Mouse (Mus musculus): ENCODE data around the gene Oxsm. TPM values are rescaled to one million over a fixed set of nuclear protein-coding genes. Genes with fewer than 3 reads are reported as not detected.
A peak's percentile ranks its signal among the peaks of the same experiment; 100 is the strongest.

Gene Oxsm
- total RNA-seq, 2 experiments from 2014 or later: 9.3 to 10.1 TPM

- no peak for TF ChIP-seq CTCF (conservative IDR thresholded peaks at IDR 0.05)
- no peak overlapping the region for H3K27ac ChIP-seq
- H3K4me3 ChIP-seq: no peak overlapping the region
- DNase-seq (ENCODE audit: low spot score in 2 of 2): no peak
These were observed 20.2 kb downstream of the Oxsm start for GRCm38 (mm10) chr14:16229395-16229794.

- TF ChIP-seq CTCF (conservative IDR thresholded peaks at IDR 0.05): peak; percentile 81
- no peak for DNase-seq (ENCODE audit: low spot score in 2 of 2)
- Histone ChIP-seq H3K4me3 (no peak overlapping the region), H3K27ac (no peak overlapping the region)
These were observed 30.6 kb downstream of the Oxsm start for GRCm38 (mm10) chr14:16219015-16219414.

- DNase-seq (ENCODE audit: low spot score in 2 of 2): no peak
- no peak for TF ChIP-seq CTCF (conservative IDR thresholded peaks at IDR 0.05)
- Histone ChIP-seq H3K27ac (no peak overlapping the region), H3K4me3 (no peak overlapping the region)
These were observed 41.9 kb downstream of the Oxsm start for GRCm38 (mm10) chr14:16207722-16208121.

- no peak for TF ChIP-seq CTCF (conservative IDR thresholded peaks at IDR 0.05)
- no peak overlapping the region for H3K4me3 ChIP-seq
- no peak overlapping the region for H3K27ac ChIP-seq
- no peak for DNase-seq (ENCODE audit: low spot score in 2 of 2)
These were observed 47.9 kb downstream of the Oxsm start for GRCm38 (mm10) chr14:16201673-16202072.

GRCm38 (mm10) chr14:16200969-16201638 lies 48.5 kb downstream of the Oxsm start:
- DNase-seq (ENCODE audit: low spot score in 2 of 2): peak; percentile 61 to 72
- Histone ChIP-seq H3K27ac (peak overlapping the region; percentile 39; the same call in 1 of the 2 replicates), H3K4me3 (peak overlapping the region; percentile 24)
- no peak for TF ChIP-seq CTCF (conservative IDR thresholded peaks at IDR 0.05)

DNA sequence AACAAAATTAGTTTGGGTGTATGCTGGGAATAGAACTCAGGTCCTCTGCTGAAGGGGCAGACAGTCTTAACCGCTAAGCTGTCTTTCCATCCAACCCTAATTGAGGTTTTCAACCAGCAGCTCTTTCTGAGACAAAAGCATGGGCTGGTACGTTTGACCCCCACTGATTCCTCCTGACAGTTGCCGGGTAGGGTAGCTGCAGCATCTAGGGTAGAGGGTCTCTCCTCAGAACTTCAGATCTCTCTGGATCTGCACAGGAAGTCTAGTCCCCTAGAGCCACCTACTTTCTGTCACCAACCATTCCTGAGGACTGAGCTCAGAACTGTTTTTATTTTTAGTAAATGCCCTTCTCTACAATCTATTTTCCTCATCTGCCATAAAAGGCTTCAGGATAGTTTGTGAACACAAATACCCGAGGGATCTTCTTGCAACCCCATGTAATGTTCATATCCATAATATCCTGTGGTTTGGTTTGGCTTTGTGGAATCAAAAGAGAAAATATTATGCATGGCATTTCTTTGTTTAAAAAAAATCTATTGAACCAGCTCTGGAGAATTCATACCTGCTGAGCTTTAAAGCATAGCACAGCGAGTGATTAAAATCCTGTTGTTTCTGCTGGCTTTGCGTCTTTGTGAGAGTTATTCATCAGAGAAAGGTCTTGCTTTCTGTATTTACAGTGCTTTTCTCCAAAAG lies 49.2 kb downstream of the Oxsm start:
- DNase-seq (ENCODE audit: low spot score in 2 of 2): no peak
- peak overlapping the region; percentile 39; the same call in 1 of the 2 replicates for H3K27ac ChIP-seq
- no peak for TF ChIP-seq CTCF (conservative IDR thresholded peaks at IDR 0.05)
- H3K4me3 ChIP-seq: peak overlapping the region; percentile 24

DNA sequence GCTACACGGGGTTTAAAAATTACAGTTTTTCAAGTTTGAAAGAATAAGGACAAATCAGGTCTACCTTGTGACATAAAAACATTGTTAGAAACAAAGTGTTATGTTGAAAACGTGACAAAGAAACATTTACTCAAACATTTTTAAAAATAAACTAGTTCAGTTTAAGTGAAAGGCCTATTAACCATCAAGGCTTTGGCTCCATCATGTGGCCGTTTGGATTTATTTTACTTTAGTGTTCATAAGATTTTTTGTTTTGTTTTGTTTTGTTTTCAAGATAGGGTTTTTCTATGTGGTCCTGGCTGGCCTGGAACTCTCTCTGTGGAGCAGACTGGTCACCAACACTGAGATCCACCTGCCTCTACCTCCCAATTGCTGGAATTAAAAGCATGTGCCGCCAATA lies 53.1 kb downstream of the Oxsm start:
- TF ChIP-seq CTCF (conservative IDR thresholded peaks at IDR 0.05): peak; percentile 77
- peak in 1 of 2 experiments; percentile 30 for DNase-seq (ENCODE audit: low spot score in 2 of 2)
- H3K4me3 ChIP-seq: no peak overlapping the region
- H3K27ac ChIP-seq: no peak overlapping the region

- DNase-seq (ENCODE audit: low spot score in 2 of 2): no peak
- no peak for TF ChIP-seq CTCF (conservative IDR thresholded peaks at IDR 0.05)
- H3K27ac ChIP-seq: no peak overlapping the region
- no peak overlapping the region for H3K4me3 ChIP-seq
These were observed 54.1 kb downstream of the Oxsm start for GRCm38 (mm10) chr14:16195486-16195885.

GRCm38 (mm10) chr14:16194125-16194524 lies 55.5 kb downstream of the Oxsm start:
- Histone ChIP-seq H3K27ac (no peak overlapping the region), H3K4me3 (no peak overlapping the region)
- TF ChIP-seq CTCF (conservative IDR thresholded peaks at IDR 0.05): no peak
- DNase-seq (ENCODE audit: low spot score in 2 of 2): no peak

GRCm38 (mm10) chr14:16189142-16189541 lies 60.5 kb downstream of the Oxsm start:
- H3K4me3 ChIP-seq: no peak overlapping the region
- TF ChIP-seq CTCF (conservative IDR thresholded peaks at IDR 0.05): no peak
- no peak overlapping the region for H3K27ac ChIP-seq
- no peak for DNase-seq (ENCODE audit: low spot score in 2 of 2)

Other genes with a start within 250 kb of the Oxsm start
- gene Ngly1, start 528 bp downstream of the Oxsm start, total RNA-seq (2021): 10 to 100 TPM; 27.5 to 28.6 TPM
- gene Top2b, start 115.4 kb upstream of the Oxsm start, total RNA-seq (2021): 10 to 100 TPM; 91.1 to 94.8 TPM